Mouse (Mus musculus) liver, embryonic 11.5 days (tissue): Measurements from ENCODE around the gene Spag6l. TPM values are rescaled to one million over a fixed set of nuclear protein-coding genes. Genes with fewer than 3 reads are reported as not detected.
A peak's percentile ranks its signal among the peaks of the same experiment; 100 is the strongest.

Source experiments
- ATAC-seq: fragments of 200-750 bp; cut with Nextera tagmentation; replicated peaks from 2 replicates; pipeline ENCODE4 v1.8.0; 2017; ENCODE audit warnings: moderate number of reproducible peaks, mild to moderate bottlenecking, moderate TSS enrichment, moderate library complexity; ENCODE audit not compliant: low FRiP score
- DNase-seq: peaks from one replicate; pipeline ENCODE4 v3.0.0-alpha.2; 2017; ENCODE audit warnings: low spot score
- H3K27ac ChIP-seq: fragments of 300-500 bp; sonication (generic); 2 replicates; pipeline ENCODE4 v1.5.1; 2014; ENCODE audit warnings: mild to moderate bottlenecking, low read depth, low read length, control low read depth
- H3K27me3 ChIP-seq: fragments of 300-500 bp; sonication (generic); replicated peaks from 2 replicates; pipeline ENCODE4 v1.6.1; 2014; ENCODE audit warnings: low read length, mixed read lengths; ENCODE audit not compliant: control insufficient read depth, insufficient read depth
- H3K36me3 ChIP-seq: fragments of 300-500 bp; sonication (generic); 2 replicates; pipeline ENCODE4 v1.6.1; 2014; ENCODE audit warnings: mild to moderate bottlenecking, low read length, moderate library complexity, mixed read lengths; ENCODE audit not compliant: control insufficient read depth, insufficient read depth
- H3K4me1 ChIP-seq: fragments of 300-500 bp; sonication (generic); replicated peaks from 2 replicates; pipeline ENCODE4 v1.6.1; 2014; ENCODE audit warnings: low read length, mixed read lengths; ENCODE audit not compliant: control insufficient read depth, insufficient read depth
- H3K4me2 ChIP-seq: fragments of 300-500 bp; sonication (generic); 2 replicates; pipeline ENCODE4 v1.6.1; 2014; ENCODE audit warnings: mild to moderate bottlenecking, control low read depth, moderate library complexity
- H3K4me3 ChIP-seq: fragments of 300-500 bp; sonication (generic); 2 replicates; pipeline ENCODE4 v1.5.1; 2014; ENCODE audit warnings: low read depth, low read length, control low read depth
- H3K9ac ChIP-seq: fragments of 300-500 bp; sonication (generic); 2 replicates; pipeline ENCODE4 v1.6.1; 2014; ENCODE audit warnings: low read depth, low read length, control low read depth
- H3K9me3 ChIP-seq: fragments of 300-500 bp; sonication (generic); 2 replicates; pipeline ENCODE4 v1.6.1; 2016; ENCODE audit warnings: low read length, inconsistent platforms, mixed read lengths; ENCODE audit not compliant: control insufficient read depth
- WGBS: fragments of 180-500 bp; shearing (Covaris S2); extraction: QIAGEN DNeasy Blood & Tissue Kit; methylation state at CpG from one replicate; pipeline ENCODE4 v1.1.7; 2014; 5-methylcytosine and 5-hydroxymethylcytosine counted together
- polyA plus RNA-seq: library from polyadenylated mRNA; unstranded; fragments of >200 nt; fragmentation: Nextera tagmentation; extraction: Ambion mirVana; gene quantifications from 2 replicates; pipeline ENCODE4 v1.2.1, GENCODE M21; 2014

Spag6l gene
- not detected in 2 replicates for polyA plus RNA-seq

DNA sequence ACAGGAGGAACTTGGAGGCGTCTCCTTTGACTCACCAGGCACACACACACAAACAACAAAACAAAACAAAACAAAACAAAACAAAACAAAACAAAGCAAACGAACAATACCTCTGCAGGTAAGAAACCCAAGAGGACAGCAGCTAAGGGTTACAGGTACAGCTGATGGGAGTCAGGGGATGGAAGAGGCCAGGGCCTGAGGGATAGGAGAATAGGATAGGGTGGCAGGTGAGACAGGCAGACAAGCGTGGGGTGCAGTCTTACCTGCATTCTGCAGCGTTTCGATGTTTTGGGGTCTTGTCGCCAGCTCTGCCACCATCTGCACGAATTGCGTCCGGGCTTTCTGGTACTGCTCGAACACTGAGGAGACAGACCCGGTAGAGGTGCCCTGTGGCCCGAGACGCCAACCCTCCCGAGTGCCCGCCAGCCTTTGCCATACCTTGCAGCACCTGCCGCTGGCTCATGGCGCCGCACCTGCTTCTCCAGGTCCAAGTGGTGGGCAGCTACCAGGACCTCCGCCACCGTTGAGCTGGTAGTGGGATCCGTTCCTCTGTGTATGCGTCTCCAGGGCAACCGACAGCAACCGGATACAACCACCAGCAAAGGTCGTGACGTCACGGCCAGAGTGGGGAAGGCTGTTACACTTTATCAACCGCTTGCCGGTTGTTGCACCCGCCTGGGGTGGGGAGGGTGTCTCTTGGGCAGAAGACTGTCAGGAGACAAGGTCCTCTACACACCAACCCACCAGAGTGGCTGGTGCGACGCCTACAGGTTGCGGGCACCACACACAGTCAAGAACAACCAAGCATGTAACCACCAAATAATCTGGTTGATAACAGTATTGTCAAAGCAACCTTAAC is at the start of gene Spag6l:
Gene Spag6l (minus strand): TSS at position 700 of the 859 bp plus-strand sequence.
- 5% methylated on average over 33 of the region's 33 CpGs for WGBS
- ATAC-seq, result peak; percentile 87
- Histone ChIP-seq H3K4me2 (peak within 1 kb of the TSS; percentile 84), H3K27me3 (no peaks in the 10 kb centered on the region), H3K9me3 (no peaks in the 10 kb centered on the region), H3K27ac (no peak within 1 kb of the TSS), H3K4me3 (peak within 1 kb of the TSS; percentile 49), H3K9ac (0 out of 2 replicates have a peak within 1 kb of the TSS, but pooled peaks have one; percentile 35), H3K36me3 (no peaks in the 10 kb centered on the region), H3K4me1 (no peaks in the 10 kb centered on the region)
- DNase-seq, result peak; percentile 57

DNA sequence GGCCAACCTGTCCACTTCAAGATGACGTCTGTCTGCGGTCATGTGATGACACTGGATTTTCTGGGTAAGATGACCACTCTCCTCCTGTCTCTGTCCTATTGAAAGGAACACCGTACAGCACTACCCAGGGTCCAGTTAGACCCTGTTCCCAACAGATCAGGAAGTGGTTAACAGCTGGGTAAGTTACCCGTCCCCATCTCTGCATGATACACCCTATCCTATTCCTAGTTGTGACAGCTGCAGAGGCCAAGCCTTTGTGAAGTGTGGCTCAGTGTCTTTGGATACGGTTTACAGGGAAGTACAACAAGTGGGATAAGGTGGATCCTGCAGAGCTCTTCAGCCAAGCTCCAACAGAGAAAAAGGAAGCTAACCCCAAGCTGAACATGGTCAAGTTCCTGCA is 49.8 kb upstream of the Spag6l start:
- Histone ChIP-seq H3K27ac (no peak overlapping the region), H3K4me1 (no peaks in the 10 kb centered on the region), H3K9me3 (no peaks in the 10 kb centered on the region; the same call in 1 of the 2 replicates), H3K36me3 (peaks cover 50% of the 10 kb centered on the region), H3K27me3 (no peaks in the 10 kb centered on the region), H3K4me3 (no peak overlapping the region), H3K9ac (no peak overlapping the region), H3K4me2 (no peak overlapping the region)
- WGBS, result 84% methylated on average over 5 of the region's 5 CpGs
- DNase-seq, result no peak
- ATAC-seq, result no peak

DNA sequence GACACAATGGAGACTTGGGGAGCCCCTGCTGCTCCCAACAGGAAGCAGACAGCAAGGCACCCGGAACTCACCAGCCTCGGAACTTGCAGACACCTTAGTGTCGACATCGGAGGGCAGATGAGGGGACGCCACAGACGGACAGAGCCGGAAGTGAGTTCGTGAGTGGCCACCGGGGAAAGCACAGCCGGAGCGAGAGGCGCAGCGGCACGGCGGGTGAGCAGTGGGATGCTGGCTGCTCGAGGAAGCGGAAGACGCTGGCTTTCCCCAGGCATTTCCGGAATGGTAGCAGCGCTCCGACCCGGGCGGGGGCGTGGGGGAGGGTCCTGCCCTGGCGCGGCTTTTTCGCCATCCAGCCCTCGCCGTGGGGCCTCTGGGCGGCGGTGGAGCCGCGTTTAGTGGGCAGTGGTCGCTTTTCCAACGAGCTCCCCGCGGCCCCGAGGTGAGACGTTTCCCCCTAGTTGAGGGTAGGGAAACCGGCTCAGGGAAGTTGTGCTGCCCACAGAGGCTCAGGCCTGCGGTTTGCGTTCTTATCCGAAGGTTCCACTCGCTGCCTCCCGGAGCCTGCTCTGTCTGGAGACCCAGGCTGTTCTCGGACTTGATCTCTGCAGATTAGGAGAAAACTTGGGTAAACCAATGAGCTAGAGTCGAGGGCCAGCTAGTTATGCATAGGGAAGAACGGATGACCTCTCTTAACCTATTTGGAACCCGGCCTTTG is 41.5 kb upstream of the Spag6l start, which contains the start of the genes Top3b and Vpreb1:
Gene Top3b (plus strand): TSS at position 120 of the 715 bp plus-strand sequence.
Gene Vpreb1 (minus strand): TSS at position 227 of the 715 bp plus-strand sequence.
- under 1% methylated on average over 49 of the region's 49 CpGs for WGBS
- ATAC-seq, result peak; percentile 95
- H3K27ac ChIP-seq, result peak within 1 kb of the TSS; percentile 97

DNA sequence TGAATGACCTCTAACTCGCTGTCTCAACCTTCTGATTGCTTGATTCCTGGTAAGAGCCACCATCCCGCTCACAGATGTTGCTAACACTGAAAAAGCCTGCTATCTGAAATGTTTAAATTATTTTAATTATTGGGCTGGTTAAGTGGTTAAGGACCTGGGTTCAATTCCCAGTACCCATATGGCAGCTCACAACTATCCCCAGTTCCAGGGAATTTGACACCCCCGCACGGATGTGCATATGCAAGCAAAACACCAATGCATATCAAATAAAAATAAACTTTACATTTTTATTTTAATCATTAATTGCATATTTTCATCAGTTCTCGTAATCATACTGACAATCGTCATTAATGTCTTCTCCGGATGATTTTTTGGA is 41.0 kb upstream of the Spag6l start:
- Histone ChIP-seq H3K36me3 (peaks cover 4% of the 10 kb centered on the region), H3K27ac (peak overlapping the region; percentile 97; the same call in 1 of the 2 replicates), H3K4me3 (peak overlapping the region; percentile 84), H3K9me3 (no peaks in the 10 kb centered on the region), H3K9ac (peak overlapping the region; percentile 93; the same call in 1 of the 2 replicates), H3K4me1 (peaks cover 9% of the 10 kb centered on the region; the same call in 1 of the 2 replicates), H3K27me3 (no peaks in the 10 kb centered on the region), H3K4me2 (peak overlapping the region; percentile 77)
- DNase-seq, result no peak
- 39% methylated on average over 7 of the region's 7 CpGs for WGBS
- ATAC-seq, result peak; percentile 25

More for the DNA sequence above, 41.5 kb upstream of the Spag6l start, which contains the start of the genes Top3b and Vpreb1:
- H3K4me1 ChIP-seq, result peaks cover 9% of the 10 kb centered on the region; the same call in 1 of the 2 replicates
- H3K4me2 ChIP-seq, result peak within 1 kb of the TSS; percentile 77
- DNase-seq, result peak; percentile 92
- H3K36me3 ChIP-seq, result peaks cover 5% of the 10 kb centered on the region
- no peaks in the 10 kb centered on the region for H3K27me3 ChIP-seq
- peak within 1 kb of the TSS; percentile 84 for H3K4me3 ChIP-seq
- peak within 1 kb of the TSS; percentile 93 for H3K9ac ChIP-seq
- H3K9me3 ChIP-seq, result no peaks in the 10 kb centered on the region

DNA sequence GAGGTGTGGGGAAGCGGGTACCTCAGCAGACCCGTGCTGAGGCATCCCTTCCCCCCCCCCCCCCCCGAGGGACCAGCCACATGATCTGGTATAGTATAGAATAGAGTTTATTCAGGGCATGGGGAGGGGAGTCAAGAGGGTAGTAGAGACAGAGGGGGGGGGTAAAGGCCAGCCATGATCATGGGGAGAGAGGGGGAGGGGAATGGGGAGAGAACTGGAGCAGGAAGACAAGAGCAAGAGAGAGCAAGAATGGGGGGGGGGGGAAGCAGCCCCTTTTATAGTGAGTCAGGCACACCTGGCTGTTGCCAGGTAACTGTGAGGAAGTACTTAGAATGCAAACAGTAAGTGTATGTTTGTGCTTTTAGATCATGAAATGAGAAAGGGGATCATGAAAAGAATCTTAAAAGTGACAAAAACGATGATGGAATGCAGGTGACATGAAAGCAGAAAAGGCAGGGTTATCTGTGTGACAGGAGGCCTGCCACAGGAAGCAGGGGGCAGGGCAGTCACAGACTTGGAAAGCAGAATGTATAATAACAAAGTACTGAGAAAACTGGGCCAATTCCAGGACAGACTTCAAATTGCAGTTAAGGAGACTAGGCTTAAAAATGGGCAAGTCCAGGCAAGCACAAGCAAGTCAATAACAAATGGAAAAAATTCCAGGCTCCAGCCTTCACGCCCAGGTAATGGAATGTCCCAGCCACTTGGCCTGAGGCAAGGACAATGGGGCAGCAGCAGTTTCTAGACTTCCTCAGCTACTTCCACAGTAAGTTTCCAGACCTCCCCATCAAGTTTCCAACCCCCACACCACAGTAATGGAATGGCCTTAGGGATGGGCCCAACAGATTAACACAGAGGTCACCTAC is 36.7 kb upstream of the Spag6l start:
- 40% methylated on average over 4 of the region's 5 CpGs for WGBS
- Histone ChIP-seq H3K9me3 (no peaks in the 10 kb centered on the region), H3K27ac (no peak overlapping the region)

DNA sequence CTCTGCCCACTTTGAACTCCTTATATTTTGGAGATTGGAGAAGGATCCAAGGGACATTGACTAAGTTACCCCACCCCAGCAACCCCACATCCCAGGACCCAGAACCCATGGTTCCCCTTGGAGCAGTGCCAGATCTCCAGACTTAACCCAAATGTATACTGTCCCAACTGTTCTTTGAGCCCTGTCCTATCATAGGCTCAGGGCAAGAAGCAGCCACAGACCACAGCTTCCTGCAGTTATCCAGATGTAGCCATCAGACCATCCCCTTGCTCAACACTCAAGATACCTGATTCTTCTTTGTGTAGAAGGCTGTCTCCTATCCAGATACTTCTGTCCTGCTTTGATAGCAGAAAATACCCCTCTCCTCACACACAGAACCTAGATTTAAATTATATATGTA is 36.0 kb upstream of the Spag6l start:
- Histone ChIP-seq H3K36me3 (no peaks in the 10 kb centered on the region), H3K27me3 (no peaks in the 10 kb centered on the region), H3K9ac (no peak overlapping the region), H3K4me2 (no peak overlapping the region), H3K4me1 (peaks cover 2% of the 10 kb centered on the region; the same call in 1 of the 2 replicates), H3K27ac (no peak overlapping the region), H3K4me3 (no peak overlapping the region), H3K9me3 (no peaks in the 10 kb centered on the region)
- DNase-seq (peak; percentile 16), ATAC-seq (0 out of 2 replicates have a peak, but pooled peaks have one; percentile 48)

More for the DNA sequence above, 36.7 kb upstream of the Spag6l start:
- H3K9ac ChIP-seq, result no peak overlapping the region
- no peaks in the 10 kb centered on the region for H3K27me3 ChIP-seq
- DNase-seq (no peak), ATAC-seq (no peak)
- no peaks in the 10 kb centered on the region for H3K36me3 ChIP-seq
- H3K4me1 ChIP-seq, result peaks cover 2% of the 10 kb centered on the region; the same call in 1 of the 2 replicates
- H3K4me3 ChIP-seq, result no peak overlapping the region
- no peak overlapping the region for H3K4me2 ChIP-seq

DNA sequence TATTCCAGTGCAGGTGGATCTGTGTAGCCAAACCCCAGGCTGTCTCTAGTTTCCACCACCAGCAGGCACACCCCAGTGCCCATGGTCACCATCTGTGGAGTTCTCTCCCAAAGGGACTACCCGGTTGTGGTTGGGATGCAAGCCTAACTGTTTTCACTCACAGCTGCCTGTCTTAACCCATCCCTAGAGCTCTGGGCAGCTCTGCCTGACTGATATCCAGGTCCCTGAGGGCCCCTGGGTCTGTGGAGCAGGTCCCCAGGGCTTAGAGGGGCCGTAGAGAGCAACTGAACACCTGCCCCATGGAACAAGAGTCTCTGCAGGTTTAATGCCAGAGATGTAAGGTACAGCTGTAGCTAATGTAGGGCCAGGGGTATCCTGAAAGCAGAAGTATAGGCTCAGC is 34.7 kb upstream of the Spag6l start, which contains the start of gene Igll1:
Gene Igll1 (minus strand): TSS at position 8 of the 400 bp plus-strand sequence.
- DNase-seq, result peak; percentile 6
- Histone ChIP-seq H3K4me1 (peaks cover 2% of the 10 kb centered on the region; the same call in 1 of the 2 replicates), H3K27me3 (no peaks in the 10 kb centered on the region), H3K9ac (no peak within 1 kb of the TSS), H3K4me3 (no peak within 1 kb of the TSS), H3K4me2 (no peak within 1 kb of the TSS), H3K27ac (no peak within 1 kb of the TSS), H3K9me3 (no peaks in the 10 kb centered on the region), H3K36me3 (no peaks in the 10 kb centered on the region)
- 72% methylated on average over 2 of the region's 2 CpGs for WGBS
- no peak for ATAC-seq

DNA sequence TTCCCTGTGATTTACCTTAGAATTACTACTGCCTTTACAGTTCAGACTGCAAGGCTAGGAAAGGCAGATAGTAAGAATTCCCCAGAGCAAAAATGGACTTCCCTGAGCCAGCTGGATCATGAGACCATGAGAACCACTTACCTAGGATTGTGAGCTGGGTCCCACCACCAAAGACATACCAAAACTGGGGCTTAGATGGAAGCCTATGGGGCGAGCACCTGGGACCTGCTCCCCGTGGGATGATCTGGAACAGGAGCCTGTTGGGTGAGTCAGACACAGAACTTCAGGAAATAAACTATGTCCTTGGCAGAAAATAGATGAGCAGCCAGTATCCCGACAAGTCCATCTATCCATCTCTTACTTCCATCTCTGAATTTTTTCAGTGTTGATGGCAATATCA is 33.0 kb upstream of the Spag6l start:
- 64% methylated on average over 3 of the region's 3 CpGs for WGBS
- Histone ChIP-seq H3K27ac (no peak overlapping the region), H3K36me3 (no peaks in the 10 kb centered on the region), H3K4me3 (no peak overlapping the region), H3K9me3 (no peaks in the 10 kb centered on the region), H3K9ac (no peak overlapping the region), H3K4me2 (no peak overlapping the region), H3K27me3 (no peaks in the 10 kb centered on the region), H3K4me1 (peaks cover 2% of the 10 kb centered on the region; the same call in 1 of the 2 replicates)
- ATAC-seq (no peak), DNase-seq (no peak)
